Mouse (Mus musculus) heart, postnatal 0 days (tissue): ENCODE measurements around the gene Sf3a2.

ENCODE experiments used
- CTCF ChIP-seq: IDR thresholded peaks from 2 replicates; pipeline ENCODE4 v1.5.1; 2016; ENCODE audit warnings: antibody characterized with exemption, control low read depth, low read depth
- EP300 ChIP-seq: IDR thresholded peaks from 2 replicates; pipeline ENCODE4 v1.6.1; 2016; ENCODE audit warnings: antibody characterized with exemption, low read depth

DNA sequence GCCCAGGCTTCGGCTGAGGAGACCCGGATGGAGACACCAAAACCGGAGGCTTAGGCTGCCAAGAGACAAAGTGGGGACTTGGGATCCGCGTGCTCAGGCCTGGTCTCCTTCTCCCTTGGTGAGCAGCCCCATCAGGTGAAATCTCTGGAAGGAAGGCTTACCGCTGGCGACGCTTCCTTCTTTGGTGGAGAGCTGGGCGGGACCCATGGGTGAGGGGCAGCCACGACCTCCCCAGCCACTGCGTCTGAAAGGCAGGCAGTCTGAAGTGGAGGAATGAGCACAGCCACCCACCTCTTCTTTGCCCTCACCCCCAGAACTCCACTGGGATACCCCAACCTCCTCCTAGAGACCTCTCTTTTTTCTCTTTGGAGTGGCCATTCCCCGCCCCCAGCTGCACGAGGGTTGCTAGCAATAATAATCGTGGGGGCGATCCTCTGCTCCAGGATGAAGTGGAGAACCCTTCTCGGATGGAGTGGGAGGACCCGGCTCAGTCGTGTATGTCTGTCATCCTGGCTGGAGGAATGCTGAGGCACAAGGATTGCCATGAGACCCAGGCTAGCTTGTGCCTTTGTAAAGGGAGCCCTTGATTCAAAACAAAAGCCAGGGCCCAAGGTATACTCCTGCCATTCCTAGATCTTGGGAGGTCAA lies 11.1 kb downstream of the Sf3a2 start:
- TF ChIP-seq EP300 (no peak), CTCF (no peak)
